18 mouse cellular contexts compared by ENCODE assay signal in the genomic region with DNA sequence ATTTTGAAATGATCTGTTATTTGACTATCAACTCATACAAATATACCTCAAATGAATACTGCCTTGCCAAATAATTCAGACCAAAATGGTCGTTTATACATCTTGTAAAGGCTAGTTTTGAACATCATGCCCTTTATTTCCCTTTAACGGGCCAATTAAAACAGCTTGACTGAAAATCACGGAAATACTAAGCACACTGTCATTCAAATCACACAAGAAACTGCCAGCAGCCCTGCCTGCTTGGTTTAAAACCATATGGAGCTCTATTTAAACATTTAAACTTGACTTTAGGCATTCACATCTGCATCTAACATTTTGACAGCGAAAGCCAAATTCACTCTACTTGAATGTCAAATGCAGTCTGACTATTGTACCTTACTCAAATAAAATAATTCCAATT.
"Had no signal": no experiment of that assay in that cellular context is flagged by ENCODE, and none has a peak within 500 bp of the region (broad histone marks: within the 10 kb centered on the region; RNA-seq: fewer than 3 reads in every experiment).

No protein-coding gene starts in this region.

- H3K27me3 ChIP-seq: midbrain, embryonic 12.5 days; neural tube, embryonic 13.5 days; neural tube, embryonic 15.5 days had no signal

- H3K9me3 ChIP-seq: midbrain, embryonic 10.5 days; midbrain, embryonic 12.5 days; neural tube, embryonic 13.5 days; neural tube, embryonic 15.5 days had no signal

- H3K4me2 ChIP-seq: lung, embryonic 14.5 days; midbrain, embryonic 12.5 days; neural tube, embryonic 13.5 days; neural tube, embryonic 15.5 days had no signal

- ATAC-seq: midbrain, embryonic 16.5 days had no signal

- H3K27ac ChIP-seq: midbrain, embryonic 10.5 days; midbrain, embryonic 12.5 days; neural tube, embryonic 13.5 days; neural tube, embryonic 15.5 days had no signal

- H3K9ac ChIP-seq: lung, embryonic 14.5 days; midbrain, embryonic 12.5 days; neural tube, embryonic 13.5 days; neural tube, embryonic 15.5 days had no signal

- H3K36me3 ChIP-seq: midbrain, embryonic 10.5 days; midbrain, embryonic 12.5 days; neural tube, embryonic 13.5 days; neural tube, embryonic 15.5 days had no signal

- DNase-seq: lung, adult 18-20 months; lung, embryonic 14.5 days; lung, postnatal 10 days; lung, postnatal 4 days; retina, postnatal 1 day; right cerebral cortex, adult 18-20 months; right cerebral cortex, postnatal 25 days; right cerebral cortex, postnatal 4 days; spleen, adult 18-20 months; thymus, adult 18-20 months; thymus, postnatal 14 days; thymus, postnatal 4 days had no signal

- H3K4me1 ChIP-seq: midbrain, embryonic 10.5 days; midbrain, embryonic 12.5 days; neural tube, embryonic 13.5 days had no signal

- H3K4me3 ChIP-seq: midbrain, embryonic 10.5 days; midbrain, embryonic 12.5 days; myocyte; neural tube, embryonic 13.5 days; neural tube, embryonic 15.5 days had no signal
